Mouse (Mus musculus): Measurements from ENCODE around the gene Nab1.
A peak's percentile ranks its signal among the peaks of the same experiment; 100 is the strongest.
"Not testable (repeated sequence)": the region's sequence is repeated elsewhere in the genome, so short reads cannot be mapped to it uniquely, and the experiment has no call there.

The Nab1 gene

DNA sequence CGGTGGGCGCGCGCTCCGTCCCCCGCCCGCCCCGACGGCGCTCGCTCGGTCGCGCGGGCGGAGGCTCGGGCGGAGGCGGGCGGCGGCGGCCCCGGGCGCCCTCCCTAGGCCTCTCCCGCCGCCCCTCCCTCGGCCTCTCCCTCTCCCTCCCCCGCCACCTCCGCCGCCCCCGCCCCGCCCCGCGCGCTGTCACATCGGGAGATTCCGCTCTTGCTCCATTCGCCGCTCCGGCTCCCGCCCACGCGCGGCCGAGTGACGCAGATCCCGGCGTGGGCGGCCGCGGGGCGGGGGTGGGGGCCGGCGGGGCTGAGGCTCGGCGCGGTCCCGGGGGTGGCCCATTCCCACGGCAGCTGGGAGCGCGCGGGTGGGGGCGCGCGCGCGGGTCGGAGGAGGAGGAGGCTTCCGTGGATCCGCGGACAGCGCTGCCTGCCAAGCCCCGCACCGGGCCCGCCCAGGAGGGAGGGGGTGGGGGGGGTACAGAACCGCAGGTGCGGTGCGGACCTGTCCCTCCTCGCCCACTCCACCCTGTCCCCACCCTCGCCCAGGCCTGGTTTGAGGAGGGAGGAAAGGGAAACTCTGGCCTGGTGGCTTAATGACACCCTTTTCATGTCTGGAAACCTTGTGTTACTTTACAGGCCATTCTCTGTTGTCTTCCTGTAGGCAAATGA is at the start of gene Nab1:
Gene Nab1, minus strand, starts transcription at position 366 of the 668 bp plus-strand sequence.
- DNase-seq (ENCODE audit: low spot score), result peak; percentile 48

GRCm38 (mm10) chr1:52547451-52547850 is 47.0 kb upstream of the Nab1 start:
- no peak for DNase-seq (ENCODE audit: low spot score)

- DNase-seq (ENCODE audit: low spot score), result no peak
Observed at GRCm38 (mm10) chr1:52546796-52547195, 46.3 kb upstream of the Nab1 start.

DNA sequence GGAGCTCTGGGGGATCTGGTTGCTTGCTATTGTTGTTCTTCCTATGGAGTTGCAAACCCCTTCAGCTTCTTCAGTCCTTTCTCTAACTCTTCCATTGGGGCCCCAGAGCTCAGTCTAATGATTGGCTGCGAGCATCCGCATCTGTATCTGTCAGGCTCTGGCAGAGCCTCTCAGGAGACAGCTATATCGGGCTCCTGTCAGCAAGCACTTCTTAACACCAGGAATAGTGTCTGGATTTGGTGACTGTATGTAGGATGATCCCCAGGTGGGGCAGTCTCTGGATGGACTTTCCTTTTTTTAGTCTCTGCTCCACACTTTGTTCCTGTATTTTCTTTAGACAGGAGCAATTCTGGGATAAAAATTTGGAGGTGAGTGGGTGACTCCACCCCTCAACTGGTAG is 39.6 kb upstream of the Nab1 start:
- DNase-seq (ENCODE audit: low spot score), result not testable (repeated sequence)

DNA sequence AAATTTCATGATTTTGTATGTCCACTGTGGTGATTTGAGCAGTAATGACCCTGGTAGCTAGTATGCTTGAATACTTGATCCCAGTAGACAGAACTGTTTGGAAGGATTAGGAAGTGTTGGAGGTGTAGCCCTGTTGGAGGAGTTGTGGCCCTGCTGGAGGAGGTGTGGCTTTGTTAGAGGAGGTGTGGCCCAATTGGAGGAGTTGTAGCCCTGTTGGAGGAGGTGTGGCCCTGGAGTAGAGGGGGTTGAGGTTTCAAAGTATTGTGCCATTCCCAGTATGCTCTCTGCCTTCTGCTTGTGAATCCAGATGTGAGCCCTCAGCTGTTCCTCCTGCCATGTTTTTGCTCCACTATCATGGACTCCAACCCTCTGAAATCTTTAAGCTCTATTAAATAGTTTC is 29.5 kb upstream of the Nab1 start:
- no peak for DNase-seq (ENCODE audit: low spot score)

DNA sequence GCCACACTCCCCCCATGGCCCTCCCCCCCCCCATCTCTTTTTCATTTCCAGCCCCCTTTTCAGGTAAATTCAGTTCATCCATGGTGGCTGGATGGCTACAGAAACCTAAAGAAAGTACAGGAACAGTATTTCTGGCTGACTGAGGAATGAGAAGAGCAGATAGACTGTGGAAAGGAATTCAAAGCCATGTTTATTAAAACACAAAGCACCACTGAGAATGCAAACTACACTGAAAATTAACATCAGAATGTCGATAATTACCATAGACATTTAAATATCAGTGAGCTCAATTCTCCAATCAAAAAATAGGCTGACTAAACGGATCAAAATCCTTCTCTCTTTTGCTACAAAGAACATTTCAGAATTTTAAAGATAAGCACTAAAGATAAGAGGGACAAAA is 27.2 kb upstream of the Nab1 start:
- no peak for DNase-seq (ENCODE audit: low spot score)

DNA sequence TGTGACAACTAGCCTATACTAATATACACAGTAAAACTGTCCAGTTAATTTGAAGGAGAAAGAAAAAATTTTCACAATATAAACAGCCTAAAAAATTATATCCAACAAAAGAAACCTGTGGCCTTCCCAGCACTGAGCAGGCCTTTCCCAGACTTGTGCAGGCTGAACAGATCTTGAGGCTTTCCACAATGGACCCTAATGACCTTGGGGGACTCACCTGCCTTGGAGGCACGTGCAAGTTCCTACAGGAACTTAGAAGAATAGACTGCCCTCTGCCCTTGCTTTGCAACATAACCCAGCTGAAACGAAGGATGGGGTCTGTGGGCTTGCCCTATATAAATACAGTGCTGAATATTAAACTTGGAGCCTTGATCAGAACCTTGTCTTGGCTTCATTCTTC is 26.8 kb upstream of the Nab1 start:
- DNase-seq (ENCODE audit: low spot score), result no peak

DNA sequence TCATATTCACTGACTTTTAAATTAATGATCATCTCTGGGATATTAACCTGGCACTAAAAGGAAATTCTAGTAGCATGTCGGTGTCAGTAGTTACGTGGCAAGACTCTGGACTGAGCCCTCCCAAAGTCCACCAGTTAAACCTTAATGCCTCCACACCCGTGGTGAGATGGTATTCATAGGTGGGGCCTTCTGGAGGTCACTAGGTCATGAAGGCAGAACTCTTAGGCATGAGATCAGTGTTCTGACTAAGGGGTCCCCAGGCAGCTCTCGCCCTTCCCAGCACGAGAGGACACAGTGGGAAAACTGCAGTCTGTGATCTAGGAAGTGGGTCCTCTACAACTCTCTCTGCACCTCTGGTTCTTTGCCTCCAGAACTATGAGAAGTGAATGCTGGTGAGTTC is 24.2 kb upstream of the Nab1 start:
- no peak for DNase-seq (ENCODE audit: low spot score)

- no peak for DNase-seq (ENCODE audit: low spot score)
Observed at GRCm38 (mm10) chr1:52524150-52524549, 23.7 kb upstream of the Nab1 start.

DNA sequence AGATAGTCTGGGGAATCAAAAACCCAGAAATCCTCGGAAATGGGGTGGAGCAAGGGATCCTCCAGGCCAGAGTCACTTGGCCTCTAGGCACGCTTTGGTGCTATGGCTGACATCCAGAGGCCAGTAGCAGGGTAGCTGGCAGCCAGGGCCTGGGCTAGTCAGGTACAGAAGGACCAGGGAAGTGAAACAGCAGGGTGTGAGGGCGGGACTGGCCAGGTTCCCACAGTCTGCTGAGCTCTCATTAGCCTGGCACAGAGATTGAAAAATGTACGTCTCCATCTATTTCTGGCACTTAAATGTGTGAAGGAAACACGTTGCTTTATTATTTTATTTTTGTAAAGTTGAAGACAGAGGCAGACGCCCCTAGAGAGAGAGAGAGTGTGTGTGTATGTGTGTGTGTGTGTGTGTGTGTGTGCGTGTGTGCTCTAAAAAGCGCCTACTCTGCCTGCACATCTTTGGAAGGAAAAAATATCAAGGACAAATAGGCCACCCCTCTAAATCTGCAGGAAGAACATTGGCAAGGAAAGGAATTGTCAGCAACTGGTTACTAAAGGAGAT is 21.0 kb upstream of the Nab1 start:
- no peak for DNase-seq (ENCODE audit: low spot score)

DNA sequence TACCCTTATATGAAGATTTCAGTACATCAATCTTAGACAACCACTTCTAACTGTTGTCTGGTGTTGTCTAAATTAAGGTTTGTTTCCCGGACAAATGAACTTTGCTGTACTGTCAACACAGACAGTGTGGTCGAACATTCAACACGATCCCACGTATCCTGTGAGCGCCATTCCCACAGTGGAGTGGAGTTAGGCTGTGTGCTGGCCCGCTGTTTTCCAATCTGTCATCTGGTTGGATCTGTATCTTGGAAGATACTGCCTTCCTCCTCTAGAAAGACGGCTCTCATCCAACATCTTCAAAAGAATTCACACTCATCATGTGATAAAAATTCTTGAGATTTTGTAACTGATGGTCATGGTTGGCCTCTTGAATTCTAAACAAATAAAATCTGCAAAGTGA is 19.7 kb upstream of the Nab1 start:
- no peak for DNase-seq (ENCODE audit: low spot score)

DNA sequence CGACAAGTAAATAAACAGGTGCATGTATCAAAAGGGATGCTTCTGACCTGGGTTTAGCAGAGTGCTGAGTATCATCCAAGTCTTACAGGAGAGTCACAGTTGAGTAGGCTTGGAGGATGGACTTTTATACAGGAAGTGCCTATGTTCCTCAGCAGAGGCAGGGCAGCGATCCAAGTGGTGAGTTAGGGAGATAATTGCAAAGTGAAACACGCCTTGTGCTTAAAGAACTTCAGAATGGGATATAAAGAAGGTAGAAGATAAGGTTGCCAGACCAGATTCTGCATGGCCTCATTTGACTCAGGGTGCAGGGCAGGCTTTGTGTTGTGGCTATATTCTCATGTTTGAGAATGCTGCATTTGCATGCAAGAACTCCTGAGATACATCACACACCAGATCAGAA is 14.8 kb upstream of the Nab1 start:
- DNase-seq (ENCODE audit: low spot score), result no peak

- no peak for DNase-seq (ENCODE audit: low spot score)
Observed at GRCm38 (mm10) chr1:52511788-52512425, 11.4 kb upstream of the Nab1 start.

DNA sequence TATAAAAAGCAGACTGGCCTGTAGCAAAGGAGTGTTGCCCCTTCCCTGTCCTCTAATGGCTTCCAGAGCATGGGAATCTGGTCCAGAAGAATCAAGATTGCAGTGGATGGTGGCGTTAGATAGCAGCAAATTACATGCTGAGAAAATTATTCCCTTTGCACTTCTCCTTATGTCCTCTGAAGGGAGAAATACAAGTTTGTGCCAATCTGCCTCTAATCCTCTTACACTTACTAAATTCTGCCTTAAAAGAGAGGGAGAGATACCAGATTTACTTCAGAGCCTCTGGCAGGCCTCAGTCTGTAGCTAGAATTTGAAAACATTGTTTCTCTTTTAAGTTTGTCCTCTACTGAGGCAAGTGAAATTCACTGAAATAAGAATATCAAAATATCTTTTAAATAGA is 5.7 kb upstream of the Nab1 start:
- no peak for DNase-seq (ENCODE audit: low spot score)

GRCm38 (mm10) chr1:52502296-52502695 is 1.8 kb upstream of the Nab1 start:
- DNase-seq (ENCODE audit: low spot score), result no peak

GRCm38 (mm10) chr1:52501688-52502133 is 1.2 kb upstream of the Nab1 start:
- no peak for DNase-seq (ENCODE audit: low spot score)

DNA sequence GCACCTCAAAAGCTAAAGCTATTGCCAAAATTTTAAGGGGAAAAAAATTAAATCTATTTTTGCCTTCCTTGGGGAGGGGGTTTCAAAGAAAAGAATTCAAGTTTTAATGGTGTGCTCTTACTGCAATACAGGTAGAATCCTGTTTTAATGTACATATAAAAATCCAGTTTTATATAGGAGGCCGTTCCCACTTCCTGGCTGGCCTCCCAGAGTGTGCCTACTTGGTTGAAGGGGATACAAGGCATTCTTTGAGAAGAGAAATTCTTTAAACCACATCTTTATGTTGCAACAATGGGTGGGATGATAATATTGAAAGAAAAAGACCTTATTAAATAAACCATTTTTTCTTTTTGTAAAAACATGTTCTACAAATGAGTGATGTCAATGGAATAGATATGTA is 611 bp upstream of the Nab1 start:
- no peak for DNase-seq (ENCODE audit: low spot score)

DNA sequence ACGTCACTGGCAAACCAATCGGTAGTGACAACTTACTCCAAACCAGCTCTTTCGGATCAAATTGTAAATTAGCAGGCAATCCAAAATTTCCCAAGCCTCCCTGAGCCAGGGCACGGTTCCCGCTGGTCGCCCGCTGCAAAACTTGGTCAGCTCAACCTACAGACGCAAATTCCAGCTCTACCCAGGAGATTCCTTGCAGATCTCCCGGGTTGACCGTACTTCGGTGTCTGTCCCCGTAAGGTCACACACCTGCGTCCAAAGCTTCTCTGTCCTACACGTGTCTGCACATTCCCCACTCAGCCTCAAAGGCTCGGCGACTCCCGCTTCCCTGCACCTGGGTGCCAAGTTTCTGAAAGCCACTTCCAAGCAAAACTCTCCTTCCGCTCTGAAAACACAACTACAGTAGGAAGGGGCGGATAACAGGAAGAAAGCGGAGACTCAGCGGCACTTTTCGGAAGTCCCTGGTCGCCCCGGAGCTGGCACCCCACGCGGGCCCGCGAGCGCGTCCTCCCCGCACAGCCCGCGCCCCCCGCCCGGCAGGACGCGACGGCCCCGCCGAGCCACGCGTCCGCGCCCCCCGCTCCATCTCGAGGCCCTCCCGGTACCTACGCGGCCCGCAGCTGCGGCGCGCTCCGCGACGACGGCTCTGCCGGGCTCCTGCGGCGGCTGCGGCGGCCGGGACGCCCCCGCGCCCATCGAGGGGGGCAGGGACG is 722 bp downstream of the Nab1 start:
- DNase-seq (ENCODE audit: low spot score), result peak; percentile 48

DNA sequence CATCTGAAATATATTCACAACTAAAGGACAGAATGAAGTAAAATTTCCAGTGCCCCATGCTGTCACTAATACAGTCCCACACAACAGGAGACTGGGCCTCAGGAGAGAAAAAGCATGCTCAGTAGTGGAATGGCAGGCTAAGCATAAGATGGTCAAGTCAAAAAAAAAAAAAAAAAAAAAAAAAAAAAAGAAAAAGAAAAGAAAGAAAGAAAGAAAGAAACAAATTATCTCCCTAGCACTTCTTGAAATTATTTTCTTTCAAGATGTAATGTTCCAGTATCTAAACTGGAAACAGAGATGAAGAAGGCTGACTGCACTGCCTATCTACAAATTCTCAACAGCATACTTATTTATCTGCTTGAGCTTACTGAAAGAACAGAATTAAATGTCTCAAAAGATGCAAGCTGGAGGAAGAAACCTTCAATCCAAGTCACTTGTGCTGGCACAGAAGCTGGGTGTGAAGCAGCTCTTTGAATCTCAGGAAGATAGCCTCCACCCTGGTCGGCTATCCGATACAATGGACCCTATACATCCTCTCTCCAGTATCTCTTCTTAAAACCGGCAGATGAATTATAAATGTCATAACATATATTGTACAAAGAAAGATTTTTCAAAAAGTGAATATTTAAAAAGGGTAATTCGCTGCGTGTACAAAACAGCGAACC is 1.6 kb downstream of the Nab1 start:
- DNase-seq (ENCODE audit: low spot score), result no peak

- no peak for DNase-seq (ENCODE audit: low spot score)
Observed at GRCm38 (mm10) chr1:52489538-52490181, 10.8 kb downstream of the Nab1 start.

- DNase-seq (ENCODE audit: low spot score), result no peak
Observed at GRCm38 (mm10) chr1:52484980-52485379, 15.5 kb downstream of the Nab1 start.

- no peak for DNase-seq (ENCODE audit: low spot score)
Observed at GRCm38 (mm10) chr1:52474291-52474690, 26.2 kb downstream of the Nab1 start.

All from ovary, postnatal 14 days (tissue).